Mouse (Mus musculus) spleen, adult 2 months (tissue): ENCODE measurements around the gene Prr11.

Experiments used
- CTCF ChIP-seq: fragments of 200-500 bp; IDR thresholded peaks from 2 replicates; pipeline ENCODE4 v1.5.1; 2011; ENCODE audit warnings: mild to moderate bottlenecking, inconsistent platforms; ENCODE audit not compliant: insufficient read depth, insufficient read length, insufficient replicate concordance; ENCODE audit errors: extremely low read depth
- POLR2A ChIP-seq: fragments of 200-500 bp; IDR thresholded peaks from 2 replicates; pipeline ENCODE4 v1.6.1; 2011; ENCODE audit warnings: low read depth, low read length, inconsistent platforms

DNA sequence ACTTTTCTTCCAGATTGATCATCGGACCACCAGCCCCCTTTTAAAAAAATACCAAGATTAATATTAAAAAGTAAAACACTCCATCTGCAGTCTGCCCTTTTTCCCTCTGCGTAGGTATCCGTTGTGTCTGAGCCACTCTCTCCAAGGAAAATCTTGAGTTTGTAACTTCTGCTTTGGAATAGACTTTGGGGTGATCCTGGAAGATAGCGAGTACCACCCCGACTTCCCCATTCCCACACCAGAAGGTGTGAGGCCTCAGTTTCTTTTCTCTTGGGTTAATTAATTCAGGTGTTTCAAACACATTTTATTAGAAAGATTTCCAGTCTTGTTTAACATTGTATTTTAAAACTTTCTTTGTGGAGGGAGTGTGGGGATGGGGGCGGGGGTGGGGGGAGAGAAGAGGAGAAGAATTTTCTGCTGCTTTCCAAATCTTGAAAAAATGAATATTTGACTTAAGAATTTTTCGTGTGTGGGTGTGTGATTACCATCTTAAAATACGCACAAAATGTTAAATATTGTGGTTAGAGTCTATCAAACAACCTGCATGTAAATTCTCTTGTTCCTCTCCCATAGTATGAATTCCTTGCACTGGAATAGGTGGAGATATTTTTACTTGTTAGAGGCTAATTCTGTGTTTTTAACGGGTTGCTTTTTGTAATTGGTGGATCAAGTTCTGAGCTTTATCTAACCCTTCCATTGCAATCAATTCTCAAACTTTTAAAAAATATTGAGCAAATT, 1.8 kb upstream of the Prr11 start:
- no peak for TF ChIP-seq POLR2A
- TF ChIP-seq CTCF = no peak
